Mouse (Mus musculus) heart, postnatal 36 days (tissue): ENCODE results near the gene Creb3. TPM values are rescaled to one million over a fixed set of nuclear protein-coding genes. Genes with fewer than 3 reads are reported as not detected.

Experiments
- DNase-seq, 2 experiments: peaks; one replicate each; pipeline ENCODE4 v3.0.0; 2021 to 2022
- intact Hi-C: fragments of 180-260 bp; cut with DNase I; formaldehyde crosslinking; loops from one replicate; pipeline ENCODE4 v1.15.1; 2025
- total RNA-seq, 2 experiments: library from RNA; stranded (reverse); gene quantifications; 2 replicates each; pipeline ENCODE4 v1.2.3; 2021

The Creb3 gene
- total RNA-seq, 2 experiments from 2014 or later = 40.4 to 47.6 TPM

GRCm38 (mm10) chr4:43613060-43613730, 51.1 kb downstream of the Creb3 start:
- intact Hi-C loops = loop anchor here (2.0 kb wide), 1 partner anchor 24 kb away; no protein-coding TSS in a partner anchor
- no peak for DNase-seq

Other genes with a start within 250 kb of the Creb3 start
- 10 to 100 TPM; 45.5 to 46.0 TPM for gene Rusc2, start 180.4 kb upstream of the Creb3 start, total RNA-seq
- gene Fam166b, start 133.2 kb upstream of the Creb3 start, total RNA-seq = not detected
- 10 to 100 TPM; 32.8 to 33.4 TPM for gene Tesk1, start 120.4 kb upstream of the Creb3 start, total RNA-seq
- gene Cd72, start 107.7 kb upstream of the Creb3 start, total RNA-seq = 1 to 10 TPM in 1 of 2 experiments, under 1 TPM in 1; 0.89 to 1.6 TPM
- not detected for gene Sit1, start 78.6 kb upstream of the Creb3 start, total RNA-seq
- gene Ccdc107, start 69.4 kb upstream of the Creb3 start, total RNA-seq = 10 to 100 TPM; 25.3 to 29.8 TPM
- under 1 TPM; 0.39 to 0.62 TPM for gene Arhgef39, start 62.6 kb upstream of the Creb3 start, total RNA-seq
- under 1 TPM in 1 of 2 experiments, not detected in 1; 0.22 TPM for gene Car9, start 55.4 kb upstream of the Creb3 start, total RNA-seq
- gene Tpm2, start 38.6 kb upstream of the Creb3 start, total RNA-seq = 10 to 100 TPM; 29.1 to 29.2 TPM
- 100 to 1,000 TPM; 106 to 118 TPM for gene Tln1, start 359 bp downstream of the Creb3 start, total RNA-seq
- gene Rgp1, start 16.4 kb downstream of the Creb3 start, total RNA-seq = 10 to 100 TPM; 30.7 to 36.1 TPM
- 10 to 100 TPM; 14.7 to 15.8 TPM for gene Gba2, start 16.5 kb downstream of the Creb3 start, total RNA-seq
- under 1 TPM; 0.42 to 0.87 TPM for gene Msmp, start 22.2 kb downstream of the Creb3 start, total RNA-seq
- gene Npr2, start 69.6 kb downstream of the Creb3 start, total RNA-seq = 10 to 100 TPM; 44.2 to 46.5 TPM
- not detected for gene Spag8, start 91.3 kb downstream of the Creb3 start, total RNA-seq
- gene Hint2, start 94.1 kb downstream of the Creb3 start, total RNA-seq = 100 to 1,000 TPM; 131 to 152 TPM
- gene Tmem8b, start 106.6 kb downstream of the Creb3 start, total RNA-seq = 10 to 100 TPM; 17.8 to 20.3 TPM
- under 1 TPM; 0.24 to 0.31 TPM for gene Fam221b, start 106.8 kb downstream of the Creb3 start, total RNA-seq
- not detected for gene Olfr70, start 138.5 kb downstream of the Creb3 start, total RNA-seq
- gene Olfr71, start 147.9 kb downstream of the Creb3 start, total RNA-seq = not detected
- gene Hrct1, start 164.9 kb downstream of the Creb3 start, total RNA-seq = 1 to 10 TPM; 4.2 to 4.7 TPM
- gene Spaar, start 167.7 kb downstream of the Creb3 start, total RNA-seq = 1 to 10 TPM; 4.3 to 6.4 TPM
- gene Olfr159, start 208.7 kb downstream of the Creb3 start, total RNA-seq = not detected